Mouse (Mus musculus) forebrain, embryonic 14.5 days (tissue): ENCODE measurements at regions not wholly inside any gene's neighbourhood (a gene's known extent, or its start where the extent isn't known, plus 50 kb on each side); places are given as distances from the start of the nearest gene placed in this dataset.

Experiments
- ATAC-seq: fragments of 200-750 bp; cut with Nextera tagmentation; 2 replicates; pipeline ENCODE4 v1.8.0; 2017; ENCODE audit warnings: mild to moderate bottlenecking, moderate library complexity
- DNase-seq: peaks from one replicate; pipeline ENCODE4 v3.0.0-alpha.2; 2015; ENCODE audit warnings: low spot score
- H3K27ac ChIP-seq: fragments of 300-500 bp; sonication (generic); 2 replicates; pipeline ENCODE4 v1.5.1; 2014; ENCODE audit warnings: low read depth, mild to moderate bottlenecking, control low read depth, low read length, moderate library complexity
- H3K27me3 ChIP-seq: fragments of 300-500 bp; sonication (generic); replicated peaks from 2 replicates; pipeline ENCODE4 v1.6.1; 2014; ENCODE audit warnings: low read length, control low read depth, mixed read lengths; ENCODE audit not compliant: control insufficient read depth, insufficient read depth
- H3K36me3 ChIP-seq: fragments of 300-500 bp; sonication (generic); 2 replicates; pipeline ENCODE4 v1.6.1; 2014; ENCODE audit warnings: low read length, control low read depth; ENCODE audit not compliant: control insufficient read depth, insufficient read depth
- H3K4me1 ChIP-seq: fragments of 300-500 bp; sonication (generic); 2 replicates; pipeline ENCODE4 v1.6.1; 2014; ENCODE audit warnings: antibody characterized with exemption, low read length, control low read depth; ENCODE audit not compliant: control insufficient read depth, insufficient read depth
- H3K4me2 ChIP-seq: fragments of 300-500 bp; sonication (generic); 2 replicates; pipeline ENCODE4 v1.6.1; 2014; ENCODE audit warnings: mild to moderate bottlenecking, control low read depth, low read length
- H3K4me3 ChIP-seq: fragments of 300-500 bp; sonication (generic); 2 replicates; pipeline ENCODE4 v1.5.1; 2014; ENCODE audit warnings: low read depth, low read length, control low read depth
- H3K9ac ChIP-seq: fragments of 300-500 bp; sonication (generic); 2 replicates; pipeline ENCODE4 v1.6.1; 2014; ENCODE audit warnings: mild to moderate bottlenecking, low read length, control low read depth, moderate library complexity
- H3K9me3 ChIP-seq: fragments of 300-500 bp; sonication (generic); replicated peaks from 2 replicates; pipeline ENCODE4 v1.6.1; 2016; ENCODE audit warnings: low read length, control low read depth, mixed read lengths; ENCODE audit not compliant: control insufficient read depth
- WGBS: fragments of 180-500 bp; shearing (Covaris S2); extraction: QIAGEN DNeasy Blood & Tissue Kit; methylation state at CpG from one replicate; pipeline ENCODE4 v1.1.7; 2014; 5-methylcytosine and 5-hydroxymethylcytosine counted together

DNA sequence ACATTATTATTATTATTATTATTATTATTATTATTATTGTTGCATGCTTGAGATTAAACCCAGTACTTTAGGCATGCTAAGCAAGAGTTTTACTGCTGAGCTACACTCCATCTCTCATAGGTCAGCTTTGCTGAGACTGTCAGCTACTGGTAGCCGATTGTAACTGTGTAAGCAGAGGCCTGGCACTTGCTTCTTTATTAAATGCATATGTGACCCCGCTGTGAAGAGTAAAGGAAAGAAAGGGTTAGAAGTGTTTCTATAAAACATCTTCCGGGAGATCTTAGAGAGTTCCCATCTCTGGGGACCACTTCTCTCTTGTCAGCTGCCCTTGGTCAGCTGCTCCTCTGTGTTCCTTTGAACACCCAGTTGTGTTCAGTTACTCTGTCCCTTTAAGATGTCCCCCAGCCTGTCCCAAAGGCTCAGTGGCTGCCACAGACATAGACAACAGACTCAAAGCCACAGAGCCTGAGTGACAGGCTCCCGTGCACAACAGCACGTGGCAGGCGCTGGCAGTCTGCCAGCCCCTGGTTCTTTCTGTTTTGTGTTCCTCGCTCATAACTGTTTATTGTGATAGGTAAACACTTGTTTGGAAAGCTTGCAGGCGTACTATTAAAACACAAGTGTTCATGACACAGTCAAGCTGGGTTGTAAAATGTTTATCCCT is 563.7 kb upstream of the Auts2 start:
- DNase-seq (peak; percentile 94), ATAC-seq (peak; percentile 93)
- WGBS: 14% methylated on average over 8 of the region's 8 CpGs
- Histone ChIP-seq H3K9ac (no peak overlapping the region), H3K9me3 (no peaks in the 10 kb centered on the region), H3K4me1 (peaks cover 9% of the 10 kb centered on the region; the same call in 1 of the 2 replicates), H3K36me3 (no peaks in the 10 kb centered on the region), H3K4me2 (peak overlapping the region; percentile 28), H3K4me3 (no peak overlapping the region), H3K27me3 (no peaks in the 10 kb centered on the region), H3K27ac (no peak overlapping the region)

DNA sequence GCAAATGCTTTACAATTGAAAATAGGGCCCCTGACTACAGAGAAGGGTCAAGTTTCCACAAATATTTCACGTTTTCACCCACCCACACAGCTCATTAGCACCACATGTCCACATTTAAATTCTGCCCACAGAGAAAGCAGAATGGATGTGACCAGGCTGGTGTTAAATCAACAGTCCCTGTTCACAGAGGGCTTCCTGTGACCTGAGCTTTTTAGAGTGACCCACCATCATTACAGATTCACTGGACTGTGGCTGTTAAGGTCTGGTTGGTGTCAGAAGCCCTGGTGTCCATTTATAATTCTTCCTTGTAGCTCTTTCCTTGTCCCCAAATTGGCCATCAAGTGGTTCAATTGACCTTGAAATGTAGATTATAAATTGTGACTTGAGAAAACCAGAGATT is 553.2 kb upstream of the Auts2 start:
- Histone ChIP-seq H3K4me2 (no peak overlapping the region), H3K4me3 (no peak overlapping the region), H3K9ac (no peak overlapping the region), H3K4me1 (no peaks in the 10 kb centered on the region), H3K9me3 (no peaks in the 10 kb centered on the region), H3K27ac (no peak overlapping the region), H3K36me3 (no peaks in the 10 kb centered on the region), H3K27me3 (no peaks in the 10 kb centered on the region)
- ATAC-seq: no peak
- 41% methylated on average over 1 of the region's 1 CpGs for WGBS
- DNase-seq: no peak

DNA sequence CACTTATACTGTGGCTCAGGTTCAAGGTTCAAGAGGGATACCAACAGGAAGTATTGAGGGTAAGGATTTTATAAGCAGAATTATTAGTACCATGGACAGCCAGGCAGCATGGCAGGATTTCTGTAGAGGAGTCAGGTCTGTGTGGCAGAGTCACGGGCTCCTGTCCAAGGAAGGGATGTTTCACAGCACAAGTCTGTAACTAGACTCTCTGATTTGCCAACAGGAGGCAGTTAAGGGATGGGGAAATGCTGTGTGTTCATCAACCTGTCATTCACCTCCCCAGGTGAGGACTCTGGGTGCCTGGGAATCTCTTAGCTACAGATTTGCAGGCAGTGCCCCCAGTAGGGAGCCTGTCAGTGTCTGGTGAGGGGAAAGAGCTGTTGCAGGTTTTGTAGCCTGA is 541.7 kb upstream of the Auts2 start:
- whole genome bisulfite sequencing: 71% methylated on average over 1 of the region's 1 CpGs
- H3K27ac ChIP-seq: no peak overlapping the region

DNA sequence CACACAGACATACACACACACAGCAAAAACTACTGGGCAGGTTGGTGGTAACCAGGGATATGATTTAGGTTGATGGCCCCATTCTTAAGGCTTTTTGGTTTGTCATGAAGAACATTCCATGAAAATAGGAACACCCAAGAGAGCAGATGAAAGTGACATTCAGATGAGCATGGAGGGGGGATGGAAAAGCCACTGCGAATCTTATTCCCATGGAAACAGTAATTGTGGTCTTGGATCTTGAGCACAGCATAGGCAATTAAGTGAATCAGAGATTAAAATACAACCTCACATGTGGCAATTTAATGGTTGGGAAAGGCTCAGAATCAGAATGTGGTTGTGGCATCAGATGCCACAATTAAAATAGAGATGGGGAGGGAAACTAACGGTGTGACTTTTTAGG is 537.6 kb upstream of the Auts2 start:
- Histone ChIP-seq H3K27ac (no peak overlapping the region), H3K9ac (no peak overlapping the region), H3K36me3 (no peaks in the 10 kb centered on the region), H3K4me2 (no peak overlapping the region), H3K4me1 (no peaks in the 10 kb centered on the region), H3K9me3 (no peaks in the 10 kb centered on the region), H3K4me3 (no peak overlapping the region), H3K27me3 (no peaks in the 10 kb centered on the region)
- DNase-seq (peak; percentile 44), ATAC-seq (no peak)
- 69% methylated on average over 2 of the region's 2 CpGs for WGBS

More for the DNA sequence above, 541.7 kb upstream of the Auts2 start:
- DNase-seq: no peak
- Histone ChIP-seq H3K9ac (no peak overlapping the region), H3K4me1 (no peaks in the 10 kb centered on the region), H3K4me2 (no peak overlapping the region), H3K4me3 (no peak overlapping the region), H3K27me3 (no peaks in the 10 kb centered on the region), H3K36me3 (no peaks in the 10 kb centered on the region), H3K9me3 (no peaks in the 10 kb centered on the region)
- ATAC-seq: no peak

DNA sequence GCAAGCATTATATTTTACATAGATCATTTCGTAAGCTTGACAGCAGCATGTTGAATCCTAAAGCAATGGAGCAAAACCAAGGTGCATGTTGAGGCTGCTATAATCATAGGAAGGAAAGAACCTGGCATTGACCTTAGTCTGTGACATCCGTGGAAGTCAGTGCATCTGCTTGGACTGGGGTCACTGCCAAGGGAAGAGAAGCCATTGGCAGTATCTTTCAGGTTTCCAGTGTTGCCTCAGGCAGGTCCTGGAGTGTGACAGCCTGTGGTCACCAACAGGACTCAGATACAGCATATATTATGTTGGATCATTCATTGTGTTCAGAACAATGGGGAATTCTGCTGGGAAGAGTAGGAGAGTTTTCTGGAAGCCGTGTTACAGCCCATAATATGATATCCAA is 535.8 kb upstream of the Auts2 start:
- DNase-seq (no peak), ATAC-seq (no peak)
- no peak overlapping the region for H3K9ac ChIP-seq
- no peak overlapping the region for H3K4me3 ChIP-seq
- H3K27me3 ChIP-seq: no peaks in the 10 kb centered on the region
- no peak overlapping the region for H3K4me2 ChIP-seq
- H3K36me3 ChIP-seq: no peaks in the 10 kb centered on the region
- H3K9me3 ChIP-seq: no peaks in the 10 kb centered on the region
- no peak overlapping the region for H3K27ac ChIP-seq
- H3K4me1 ChIP-seq: no peaks in the 10 kb centered on the region
- WGBS: 77% methylated on average over 3 of the region's 3 CpGs

DNA sequence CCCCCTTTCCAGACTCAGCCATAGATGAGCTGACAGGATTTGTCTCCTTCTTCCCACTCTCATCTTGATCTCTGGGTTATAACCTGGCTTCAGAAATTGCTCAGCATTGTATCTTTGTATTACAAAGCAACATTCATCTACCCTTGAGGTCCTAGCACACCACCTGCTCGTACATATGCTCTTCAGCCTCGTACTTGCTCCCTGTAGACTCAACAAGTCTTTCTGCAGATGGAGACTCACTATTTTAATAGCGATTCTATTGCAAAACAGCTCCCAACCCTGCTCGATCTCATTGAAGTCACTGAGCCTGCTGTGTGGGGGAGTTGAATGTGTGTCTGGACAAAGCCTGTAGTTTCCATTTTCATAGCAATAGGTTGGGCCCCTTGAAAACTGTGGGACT is 535.2 kb upstream of the Auts2 start:
- no peak overlapping the region for H3K4me2 ChIP-seq
- no peak overlapping the region for H3K27ac ChIP-seq
- no peak for ATAC-seq
- 71% methylated on average over 4 of the region's 4 CpGs for WGBS
- no peaks in the 10 kb centered on the region for H3K9me3 ChIP-seq
- H3K9ac ChIP-seq: no peak overlapping the region
- no peak overlapping the region for H3K4me3 ChIP-seq
- H3K36me3 ChIP-seq: no peaks in the 10 kb centered on the region
- DNase-seq: no peak
- no peaks in the 10 kb centered on the region for H3K27me3 ChIP-seq
- H3K4me1 ChIP-seq: no peaks in the 10 kb centered on the region

DNA sequence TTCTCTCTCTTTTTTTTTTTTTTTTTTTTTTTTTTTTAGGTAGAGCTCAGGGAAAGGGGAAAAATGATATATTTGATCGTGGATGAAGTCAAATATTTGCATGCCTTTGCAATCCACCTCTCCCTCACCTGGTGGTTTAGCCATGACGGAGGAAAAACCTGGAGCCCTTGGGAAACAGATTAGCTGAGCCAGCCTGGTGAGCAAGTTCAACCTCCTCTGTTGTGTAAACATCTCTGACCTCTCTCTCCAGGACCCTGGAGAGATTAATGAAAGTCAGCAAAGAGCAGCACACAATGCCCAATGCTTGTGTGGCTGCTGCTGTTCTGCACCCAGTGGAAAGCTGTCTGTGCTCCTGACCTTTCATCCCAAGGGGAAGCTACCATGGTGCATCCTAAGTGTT is 530.2 kb upstream of the Auts2 start:
- Histone ChIP-seq H3K27ac (no peak overlapping the region), H3K9ac (no peak overlapping the region), H3K36me3 (no peaks in the 10 kb centered on the region), H3K4me1 (no peaks in the 10 kb centered on the region), H3K4me2 (no peak overlapping the region), H3K9me3 (no peaks in the 10 kb centered on the region), H3K4me3 (no peak overlapping the region), H3K27me3 (no peaks in the 10 kb centered on the region)
- 60% methylated on average over 2 of the region's 2 CpGs for WGBS
- no peak for ATAC-seq
- no peak for DNase-seq

DNA sequence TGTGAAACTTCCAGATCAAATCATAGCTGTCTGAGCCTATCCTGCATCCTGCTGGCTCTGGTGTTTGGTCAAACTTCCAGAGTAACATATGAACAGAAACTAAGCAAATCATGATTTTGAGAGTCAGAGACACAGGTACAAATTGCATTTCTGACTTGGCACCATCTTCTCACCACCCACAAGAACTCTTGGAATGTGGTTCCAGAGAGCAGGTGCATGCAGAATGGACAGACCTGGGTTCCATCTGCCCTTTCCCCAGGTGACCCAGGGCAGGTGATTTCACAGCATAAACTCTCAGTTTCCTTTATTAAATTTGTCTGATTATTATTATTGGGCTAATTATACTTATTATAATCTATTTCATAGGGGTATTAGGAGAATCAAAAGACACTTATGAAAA is 527.0 kb upstream of the Auts2 start:
- Histone ChIP-seq H3K4me1 (no peaks in the 10 kb centered on the region), H3K27me3 (no peaks in the 10 kb centered on the region), H3K4me2 (no peak overlapping the region), H3K9ac (no peak overlapping the region), H3K27ac (no peak overlapping the region), H3K36me3 (no peaks in the 10 kb centered on the region), H3K9me3 (no peaks in the 10 kb centered on the region), H3K4me3 (no peak overlapping the region)
- DNase-seq: no peak
- no peak for ATAC-seq

DNA sequence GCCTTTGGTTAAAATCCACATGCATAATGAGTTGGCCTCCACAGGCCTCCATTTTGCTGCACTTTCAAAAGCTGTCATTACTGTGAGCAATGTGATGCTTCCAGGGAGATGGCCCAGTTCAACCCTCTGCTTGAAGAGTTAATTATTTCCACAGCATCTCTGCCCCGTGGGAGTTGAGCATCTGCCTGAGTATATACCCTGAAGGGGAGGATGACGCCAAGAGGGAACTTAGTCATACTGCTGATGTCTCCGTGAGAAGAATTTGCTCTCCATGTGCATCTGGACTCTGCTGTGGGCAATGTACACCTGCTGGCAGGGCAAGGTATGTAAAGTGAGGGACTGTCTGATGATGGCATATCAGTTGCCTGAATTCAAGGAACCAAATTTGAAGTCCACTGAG is 519.3 kb upstream of the Auts2 start:
- WGBS: 80% methylated on average over 3 of the region's 3 CpGs
- no peak for ATAC-seq
- no peaks in the 10 kb centered on the region for H3K9me3 ChIP-seq
- no peak overlapping the region for H3K4me2 ChIP-seq
- H3K4me3 ChIP-seq: no peak overlapping the region
- H3K9ac ChIP-seq: no peak overlapping the region
- no peak overlapping the region for H3K27ac ChIP-seq
- H3K36me3 ChIP-seq: no peaks in the 10 kb centered on the region
- no peaks in the 10 kb centered on the region for H3K27me3 ChIP-seq
- H3K4me1 ChIP-seq: no peaks in the 10 kb centered on the region
- DNase-seq: no peak
